Mouse (Mus musculus): ENCODE measurements around the gene Clic5. TPM values are rescaled to one million over a fixed set of nuclear protein-coding genes. Genes with fewer than 3 reads are reported as not detected.

Clic5 gene
- polyA plus RNA-seq, 2 experiments = 0.24 to 0.31 TPM

GRCm38 (mm10) chr17:44202952-44203351 lies 14.6 kb downstream of the Clic5 start:
- DNase-seq (ENCODE audit: low read depth in 3 of 3, low spot score in 3 of 3) (no peak), ATAC-seq (ENCODE audit: insufficient read depth) (no peak)
- Histone ChIP-seq H3K27ac (no peak overlapping the region), H3K4me3 (ENCODE audit: insufficient read depth in 1 of 2, low read depth in 2 of 2, low read length in 2 of 2) (no peak overlapping the region), H3K4me1 (replicated peaks; ENCODE audit: control insufficient read depth in 2 of 2, insufficient read depth in 2 of 2, low read length in 1 of 2) (no peaks in the 10 kb centered on the region), H3K9me3 (ENCODE audit: control insufficient read depth, low read length) (no peaks in the 10 kb centered on the region), H3K9ac (replicated peaks) (no peak overlapping the region), H3K27me3 (ENCODE audit: control insufficient read depth, insufficient read depth, low read length) (no peaks in the 10 kb centered on the region), H3K36me3 (replicated peaks; ENCODE audit: control insufficient read depth, insufficient read depth, low read depth) (no peaks in the 10 kb centered on the region), H3K4me2 (ENCODE audit: low read depth) (no peak overlapping the region)
- 56% methylated on average over 5 of the region's 5 CpGs for WGBS (ENCODE audit: insufficient replicate concordance)
- TF ChIP-seq EP300 (IDR thresholded peaks at IDR 0.05; ENCODE audit: low read depth) (no peak), CTCF (IDR thresholded peaks at IDR 0.05; ENCODE audit: low read depth) (no peak)

GRCm38 (mm10) chr17:44204787-44205186 lies 16.4 kb downstream of the Clic5 start:
- WGBS (ENCODE audit: insufficient replicate concordance) = 58% methylated on average over 1 of the region's 1 CpGs
- no peak for ATAC-seq (ENCODE audit: insufficient read depth)

GRCm38 (mm10) chr17:44205562-44205961 lies 17.2 kb downstream of the Clic5 start:
- DNase-seq (ENCODE audit: low read depth in 3 of 3, low spot score in 3 of 3) = no peak
- H3K4me2 ChIP-seq (ENCODE audit: low read depth) = no peak overlapping the region
- H3K4me3 ChIP-seq (ENCODE audit: insufficient read depth in 1 of 2, low read depth in 2 of 2, low read length in 2 of 2) = no peak overlapping the region
- no peak overlapping the region for H3K27ac ChIP-seq
- H3K36me3 ChIP-seq (replicated peaks; ENCODE audit: control insufficient read depth, insufficient read depth, low read depth) = no peaks in the 10 kb centered on the region
- H3K27me3 ChIP-seq (ENCODE audit: control insufficient read depth, insufficient read depth, low read length) = no peaks in the 10 kb centered on the region
- H3K4me1 ChIP-seq (replicated peaks; ENCODE audit: control insufficient read depth in 2 of 2, insufficient read depth in 2 of 2, low read length in 1 of 2) = no peaks in the 10 kb centered on the region
- ATAC-seq (ENCODE audit: insufficient read depth) = no peak
- no peaks in the 10 kb centered on the region for H3K9me3 ChIP-seq (ENCODE audit: control insufficient read depth, low read length)
- H3K9ac ChIP-seq (replicated peaks) = no peak overlapping the region
- WGBS (ENCODE audit: insufficient replicate concordance) = 54% methylated on average over 3 of the region's 3 CpGs
- no peak for TF ChIP-seq CTCF (IDR thresholded peaks at IDR 0.05; ENCODE audit: low read depth)

More at GRCm38 (mm10) chr17:44204787-44205186, 16.4 kb downstream of the Clic5 start:
- Histone ChIP-seq H3K4me1 (replicated peaks; ENCODE audit: control insufficient read depth in 2 of 2, insufficient read depth in 2 of 2, low read length in 1 of 2) (no peaks in the 10 kb centered on the region), H3K27ac (no peak overlapping the region), H3K4me3 (ENCODE audit: insufficient read depth in 1 of 2, low read depth in 2 of 2, low read length in 2 of 2) (no peak overlapping the region), H3K36me3 (replicated peaks; ENCODE audit: control insufficient read depth, insufficient read depth, low read depth) (no peaks in the 10 kb centered on the region), H3K4me2 (ENCODE audit: low read depth) (no peak overlapping the region), H3K9ac (replicated peaks) (no peak overlapping the region), H3K9me3 (ENCODE audit: control insufficient read depth, low read length) (no peaks in the 10 kb centered on the region), H3K27me3 (ENCODE audit: control insufficient read depth, insufficient read depth, low read length) (no peaks in the 10 kb centered on the region)
- no peak for DNase-seq (ENCODE audit: low read depth in 3 of 3, low spot score in 3 of 3)
- TF ChIP-seq CTCF (IDR thresholded peaks at IDR 0.05; ENCODE audit: low read depth) = no peak
- TF ChIP-seq EP300 (IDR thresholded peaks at IDR 0.05; ENCODE audit: low read depth) = no peak

GRCm38 (mm10) chr17:44208900-44209299 lies 20.5 kb downstream of the Clic5 start:
- Histone ChIP-seq H3K9ac (replicated peaks) (no peak overlapping the region), H3K27ac (no peak overlapping the region), H3K4me3 (ENCODE audit: insufficient read depth in 1 of 2, low read depth in 2 of 2, low read length in 2 of 2) (no peak overlapping the region), H3K36me3 (replicated peaks; ENCODE audit: control insufficient read depth, insufficient read depth, low read depth) (no peaks in the 10 kb centered on the region), H3K4me1 (replicated peaks; ENCODE audit: control insufficient read depth in 2 of 2, insufficient read depth in 2 of 2, low read length in 1 of 2) (0 out of 4 replicates have a peak, but pooled peaks cover 0 to 2% of the 10 kb centered on the region in 2 experiments), H3K4me2 (ENCODE audit: low read depth) (no peak overlapping the region), H3K27me3 (ENCODE audit: control insufficient read depth, insufficient read depth, low read length) (no peaks in the 10 kb centered on the region), H3K9me3 (ENCODE audit: control insufficient read depth, low read length) (no peaks in the 10 kb centered on the region)
- DNase-seq (ENCODE audit: low read depth in 3 of 3, low spot score in 3 of 3) (no peak), ATAC-seq (ENCODE audit: insufficient read depth) (no peak)
- TF ChIP-seq CTCF (IDR thresholded peaks at IDR 0.05; ENCODE audit: low read depth) = no peak
- no peak for TF ChIP-seq EP300 (IDR thresholded peaks at IDR 0.05; ENCODE audit: low read depth)
- WGBS (ENCODE audit: insufficient replicate concordance) = 52% methylated on average over 4 of the region's 4 CpGs

- 57% methylated on average over 5 of the region's 5 CpGs for WGBS (ENCODE audit: insufficient replicate concordance)
- Histone ChIP-seq H3K4me3 (ENCODE audit: insufficient read depth in 1 of 2, low read depth in 2 of 2, low read length in 2 of 2) (no peak overlapping the region), H3K27me3 (ENCODE audit: control insufficient read depth, insufficient read depth, low read length) (no peaks in the 10 kb centered on the region), H3K27ac (no peak overlapping the region), H3K9ac (replicated peaks) (no peak overlapping the region), H3K9me3 (ENCODE audit: control insufficient read depth, low read length) (no peaks in the 10 kb centered on the region), H3K36me3 (replicated peaks; ENCODE audit: control insufficient read depth, insufficient read depth, low read depth) (no peaks in the 10 kb centered on the region), H3K4me2 (ENCODE audit: low read depth) (no peak overlapping the region), H3K4me1 (replicated peaks; ENCODE audit: control insufficient read depth in 2 of 2, insufficient read depth in 2 of 2, low read length in 1 of 2) (0 out of 4 replicates have a peak, but pooled peaks cover 0 to 2% of the 10 kb centered on the region in 2 experiments)
- TF ChIP-seq EP300 (IDR thresholded peaks at IDR 0.05; ENCODE audit: low read depth) (no peak), CTCF (IDR thresholded peaks at IDR 0.05; ENCODE audit: low read depth) (no peak)
- ATAC-seq (ENCODE audit: insufficient read depth) (no peak), DNase-seq (ENCODE audit: low read depth in 3 of 3, low spot score in 3 of 3) (no peak)
Measured at GRCm38 (mm10) chr17:44212960-44213619, 24.7 kb downstream of the Clic5 start.

Data from liver, embryonic 14.5 days (tissue).